Mouse (Mus musculus) cortical plate, adult 2 months (tissue): ENCODE data around the gene Mmp28. TPM values are rescaled to one million over a fixed set of nuclear protein-coding genes. Genes with fewer than 3 reads are reported as not detected.

Source experiments
- H3K27ac ChIP-seq: fragments of 200-500 bp; 2 replicates; pipeline ENCODE4 v1.5.1; 2012; ENCODE audit warnings: low read length, control low read depth, inconsistent platforms; ENCODE audit not compliant: insufficient read depth
- H3K4me1 ChIP-seq: fragments of 200-500 bp; 2 replicates; pipeline ENCODE4 v1.6.1; 2011; ENCODE audit warnings: low read length; ENCODE audit not compliant: control insufficient read depth, insufficient read depth
- H3K4me3 ChIP-seq: fragments of 200-500 bp; 2 replicates; pipeline ENCODE4 v1.5.1; 2011; ENCODE audit warnings: mild to moderate bottlenecking, low read length, control low read depth; ENCODE audit not compliant: insufficient read depth
- CTCF ChIP-seq: fragments of 200-500 bp; IDR thresholded peaks from 2 replicates; pipeline ENCODE4 v1.5.1; 2011; ENCODE audit warnings: mild to moderate bottlenecking, control low read depth, low read length; ENCODE audit not compliant: insufficient read depth; ENCODE audit errors: extremely low read depth
- POLR2A ChIP-seq: fragments of 200-500 bp; IDR thresholded peaks from 2 replicates; pipeline ENCODE4 v1.6.1; 2011; ENCODE audit warnings: mild to moderate bottlenecking, low read length, control low read depth; ENCODE audit not compliant: insufficient read depth; ENCODE audit errors: extremely low read depth
- polyA plus RNA-seq: library from polyadenylated mRNA; depleted of rRNA; stranded (reverse); fragments of >200 nt; gene quantifications from 2 replicates; pipeline ENCODE4 v1.2.3, GENCODE M21; 2012

Gene Mmp28
- polyA plus RNA-seq, 1 experiment: 5.3 TPM

DNA sequence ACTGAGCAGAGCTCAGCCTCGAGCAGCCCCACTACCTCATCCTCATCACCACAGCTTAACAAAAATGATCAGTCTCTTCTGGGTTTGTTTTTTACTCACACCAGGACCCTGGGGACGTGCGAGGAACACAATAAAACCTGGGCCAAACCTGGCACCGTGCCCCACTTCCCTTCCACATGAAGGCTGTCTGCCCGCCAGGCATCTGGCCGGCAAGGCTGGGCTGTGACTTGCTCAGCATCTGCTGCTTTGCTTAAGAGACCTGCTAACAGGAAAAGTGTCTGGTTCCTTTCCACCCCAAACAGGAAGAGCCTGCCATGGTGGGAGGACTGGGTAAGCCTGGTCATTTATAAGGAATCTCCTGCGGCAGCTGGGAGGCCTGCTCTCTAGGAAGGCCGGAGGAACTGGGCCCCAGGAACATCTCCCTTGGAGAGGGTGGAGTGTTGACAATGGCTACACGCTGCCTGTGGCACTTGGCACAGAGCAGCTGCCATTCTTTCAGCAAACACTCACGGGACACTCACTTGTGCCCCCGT is 4.3 kb upstream of the Mmp28 start:
- Histone ChIP-seq H3K4me3 (no peak overlapping the region), H3K4me1 (no peaks in the 10 kb centered on the region), H3K27ac (no peak overlapping the region)
- no peak for TF ChIP-seq POLR2A
- TF ChIP-seq CTCF: no peak

DNA sequence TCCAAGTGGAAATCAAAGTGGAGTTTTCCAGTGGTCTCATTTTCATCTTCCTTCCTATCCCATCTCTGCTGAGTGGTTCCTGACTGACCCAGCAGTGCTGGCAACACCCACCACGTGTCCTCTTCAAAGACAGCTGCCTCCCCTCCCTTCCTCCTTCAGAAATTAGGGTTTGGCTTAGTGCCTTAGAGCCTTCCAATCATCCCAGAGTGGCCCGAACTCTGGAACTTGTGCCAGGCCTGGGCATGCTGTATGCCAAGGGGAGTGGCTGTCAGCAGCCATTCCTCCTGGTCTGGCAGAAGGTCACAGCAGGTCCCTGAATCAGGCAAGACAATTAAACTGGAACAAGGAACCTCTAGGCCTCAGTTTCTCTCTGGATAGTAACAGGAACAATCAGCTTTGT is 3.1 kb upstream of the Mmp28 start:
- H3K4me3 ChIP-seq: no peak overlapping the region
- H3K27ac ChIP-seq: no peak overlapping the region
- H3K4me1 ChIP-seq: no peaks in the 10 kb centered on the region
- TF ChIP-seq CTCF (no peak), POLR2A (no peak)

DNA sequence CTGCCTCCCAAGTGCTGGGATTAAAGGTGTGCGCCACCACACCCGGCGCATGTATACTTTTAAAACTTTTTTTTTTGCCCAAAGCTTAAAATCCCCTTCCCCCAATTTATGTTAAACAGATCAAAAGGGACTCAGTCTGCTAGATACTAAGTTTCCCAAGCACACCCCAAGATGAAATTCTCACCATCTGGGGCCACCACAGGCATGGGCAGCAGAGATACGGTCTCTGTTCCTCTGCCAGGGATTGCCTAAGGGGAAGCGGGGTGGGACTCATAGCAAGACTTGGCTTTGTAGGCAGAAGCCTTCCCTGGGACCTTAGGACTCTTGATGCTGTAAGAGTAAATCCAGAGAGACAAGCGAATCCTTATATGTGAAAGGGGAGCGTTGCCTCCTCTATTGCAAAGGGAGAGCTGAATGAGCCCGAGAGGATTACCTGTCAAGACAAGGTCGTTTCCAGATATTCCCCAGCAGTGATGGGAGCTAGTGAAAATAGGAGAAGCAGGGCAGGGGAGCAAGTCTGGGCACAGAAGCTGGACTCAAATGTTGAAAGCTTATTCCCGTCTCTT is 1.3 kb downstream of the Mmp28 start:
- TF ChIP-seq POLR2A (no peak), CTCF (no peak)
- H3K4me3 ChIP-seq: no peak overlapping the region; the same call in 1 of the 2 replicates
- H3K4me1 ChIP-seq: no peaks in the 10 kb centered on the region
- H3K27ac ChIP-seq: no peak overlapping the region

DNA sequence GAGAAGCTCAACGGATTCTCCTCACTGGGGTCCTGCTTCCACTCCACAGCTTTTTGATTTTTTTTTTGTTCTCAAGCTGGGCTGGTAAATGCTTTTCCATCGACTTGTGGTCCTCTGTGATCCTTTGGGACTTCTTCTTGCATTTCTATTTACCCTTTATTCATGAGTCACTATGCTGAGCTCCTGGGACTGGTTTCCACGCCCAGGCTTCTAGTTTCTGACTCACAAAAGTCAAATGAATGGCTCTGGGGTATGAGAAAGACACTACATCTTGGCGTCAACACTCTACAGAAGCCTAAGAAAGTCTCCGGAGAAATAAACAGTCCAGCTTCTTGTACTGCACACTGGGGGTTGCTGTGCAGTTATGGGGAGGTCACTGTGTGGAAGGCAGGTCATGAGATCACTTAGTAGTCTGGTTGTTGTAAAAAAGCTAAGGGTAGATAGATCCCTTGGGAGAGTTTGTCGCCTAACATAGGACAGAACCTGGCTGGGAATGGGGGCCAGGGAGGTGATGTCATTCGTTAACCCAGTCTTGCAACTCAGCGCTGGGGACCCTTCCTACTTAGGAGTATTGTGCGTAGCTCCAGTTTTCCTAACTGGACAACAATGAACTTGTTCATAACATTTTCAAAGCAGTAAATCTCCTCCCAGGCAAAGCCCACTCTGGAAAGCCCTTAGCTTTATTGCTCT is 4.8 kb downstream of the Mmp28 start:
- no peak for TF ChIP-seq POLR2A
- no peak for TF ChIP-seq CTCF
- H3K27ac ChIP-seq: no peak overlapping the region
- H3K4me3 ChIP-seq: no peak overlapping the region
- H3K4me1 ChIP-seq: no peaks in the 10 kb centered on the region

DNA sequence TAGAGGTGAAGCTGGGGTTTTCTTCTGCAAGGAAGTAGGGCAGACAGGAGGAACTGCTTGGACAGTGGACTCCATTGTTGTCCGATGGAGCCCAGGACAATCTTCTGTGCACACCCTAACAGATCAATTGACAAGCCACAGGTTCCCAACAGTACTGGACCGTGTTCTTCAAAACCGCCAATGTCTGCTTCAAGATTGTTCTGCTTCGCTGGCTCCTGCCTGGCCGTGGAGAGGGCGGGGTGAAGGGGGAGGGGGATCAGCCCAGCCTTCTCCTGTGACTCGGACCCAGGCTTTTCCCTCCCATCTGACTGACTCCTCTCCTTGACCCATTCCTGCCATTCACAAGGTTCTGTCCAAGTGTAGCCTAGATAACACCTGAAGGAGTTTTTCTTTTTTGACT is 5.6 kb downstream of the Mmp28 start:
- no peaks in the 10 kb centered on the region for H3K4me1 ChIP-seq
- TF ChIP-seq CTCF: no peak
- TF ChIP-seq POLR2A: no peak
- H3K27ac ChIP-seq: no peak overlapping the region
- no peak overlapping the region for H3K4me3 ChIP-seq

DNA sequence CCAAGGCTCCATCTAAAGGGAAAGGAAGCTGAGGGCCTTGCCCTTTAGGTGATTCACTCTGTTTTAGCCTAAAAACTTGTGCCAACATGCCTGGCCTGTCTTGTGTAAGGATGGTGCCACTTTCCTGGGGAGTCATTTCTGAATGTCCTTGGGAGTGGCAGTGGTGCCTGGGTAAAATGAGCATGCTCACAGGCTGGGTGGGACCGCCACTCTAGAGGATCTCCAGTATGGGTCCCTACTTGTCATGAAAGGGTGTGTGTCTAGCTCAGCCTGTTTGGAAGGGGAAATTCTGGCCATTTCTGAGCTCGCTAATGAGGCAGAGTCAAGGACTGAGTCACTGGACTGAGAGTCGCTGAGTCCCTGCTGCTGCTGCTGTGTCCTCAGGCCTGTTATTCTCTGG is 7.3 kb downstream of the Mmp28 start:
- TF ChIP-seq CTCF (no peak), POLR2A (no peak)
- no peak overlapping the region for H3K4me3 ChIP-seq

DNA sequence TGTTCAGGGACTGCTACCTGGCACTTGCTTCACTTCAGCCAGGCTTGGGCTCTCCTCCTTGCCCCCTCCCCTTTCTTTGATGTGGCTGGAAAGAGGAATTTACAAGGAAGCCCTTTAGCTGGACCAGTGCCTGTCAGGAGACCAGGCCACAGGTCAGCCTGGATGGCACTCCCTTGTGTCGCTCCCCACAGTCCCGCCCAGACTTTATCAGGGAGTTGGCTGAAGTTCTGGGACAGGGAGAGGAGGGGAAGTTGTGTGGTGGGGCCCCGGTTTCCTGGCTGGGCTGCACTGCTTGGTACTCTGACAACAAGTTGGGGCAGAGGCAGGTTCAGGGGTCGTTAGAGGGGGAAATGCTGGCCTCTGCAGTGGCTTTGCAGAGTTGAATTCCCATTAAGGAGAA is 8.3 kb downstream of the Mmp28 start:
- H3K27ac ChIP-seq: no peak overlapping the region
- no peak for TF ChIP-seq CTCF
- TF ChIP-seq POLR2A: no peak
- H3K4me3 ChIP-seq: no peak overlapping the region
- no peaks in the 10 kb centered on the region for H3K4me1 ChIP-seq

More for the DNA sequence above, 7.3 kb downstream of the Mmp28 start:
- no peak overlapping the region for H3K27ac ChIP-seq
- H3K4me1 ChIP-seq: no peaks in the 10 kb centered on the region

DNA sequence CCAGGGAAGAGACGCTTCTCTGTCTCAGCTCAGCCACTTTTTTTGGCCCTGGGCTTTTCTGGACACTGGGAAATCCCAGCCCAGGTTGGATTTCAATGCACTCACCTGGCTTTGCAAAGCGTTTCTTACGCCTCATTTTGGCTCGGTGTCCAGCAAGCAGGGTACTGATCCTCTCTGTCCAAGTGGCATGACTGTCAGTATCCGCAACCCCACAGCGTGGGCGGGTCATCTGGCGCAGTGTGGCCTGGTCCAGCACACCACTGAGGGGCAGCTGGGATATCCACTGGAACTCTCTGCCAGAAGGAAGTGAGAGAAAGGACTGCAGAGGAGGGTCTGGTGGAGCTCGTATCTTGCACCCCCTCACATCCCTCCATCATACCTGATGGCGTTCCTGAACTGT is 11.6 kb downstream of the Mmp28 start:
- no peak overlapping the region for H3K27ac ChIP-seq
- H3K4me3 ChIP-seq: no peak overlapping the region
- no peaks in the 10 kb centered on the region for H3K4me1 ChIP-seq
- TF ChIP-seq POLR2A (no peak), CTCF (no peak)

DNA sequence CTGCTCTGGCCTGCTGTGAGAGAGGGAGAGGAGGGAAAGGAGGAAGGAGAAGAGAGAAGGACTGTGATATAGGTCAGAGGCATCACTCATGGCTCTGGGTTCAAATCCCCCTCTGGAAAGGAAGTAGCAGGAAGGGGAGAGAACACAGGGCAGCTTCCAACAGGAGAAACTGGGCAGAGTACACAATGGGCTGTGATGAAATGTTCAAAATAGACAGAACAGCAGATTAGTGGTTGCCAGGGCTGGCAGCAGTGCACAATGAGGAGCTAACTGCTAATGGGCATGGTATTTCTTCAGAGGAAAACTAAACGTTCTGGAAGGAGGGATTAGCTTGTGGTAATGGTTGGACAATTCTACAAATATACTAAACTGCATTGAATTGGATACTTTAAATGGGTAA is 12.3 kb downstream of the Mmp28 start:
- H3K4me1 ChIP-seq: no peaks in the 10 kb centered on the region
- H3K4me3 ChIP-seq: no peak overlapping the region
- no peak overlapping the region for H3K27ac ChIP-seq
- TF ChIP-seq POLR2A (no peak), CTCF (no peak)

DNA sequence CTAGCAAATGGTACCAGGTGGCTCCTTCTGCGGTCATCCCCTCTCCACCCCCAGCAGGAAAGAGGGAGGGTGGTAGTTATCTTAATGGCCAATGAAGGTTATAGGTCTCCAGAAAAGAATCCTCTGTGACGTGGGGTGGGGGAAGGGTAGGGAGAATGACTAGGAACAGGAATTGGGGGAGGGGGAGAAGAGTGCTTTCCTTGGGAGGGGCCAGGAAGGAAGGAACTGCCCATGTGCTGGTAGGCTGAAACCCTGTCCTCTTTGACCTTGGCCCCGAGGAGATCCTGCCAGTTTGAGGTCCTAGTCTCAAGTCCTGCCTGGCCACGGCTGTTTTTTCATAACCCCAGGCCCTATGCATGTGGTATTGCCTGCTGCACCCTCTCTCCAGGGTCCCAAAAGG is 13.6 kb downstream of the Mmp28 start:
- no peak for TF ChIP-seq CTCF
- no peak for TF ChIP-seq POLR2A
- Histone ChIP-seq H3K4me3 (no peak overlapping the region), H3K4me1 (no peaks in the 10 kb centered on the region), H3K27ac (no peak overlapping the region)
